Mouse (Mus musculus) lung, postnatal 0 days (tissue): ENCODE results near the gene Aqp3.

Source experiments
- CTCF ChIP-seq: IDR thresholded peaks from 2 replicates; pipeline ENCODE4 v1.5.1; 2016; ENCODE audit warnings: antibody characterized with exemption, mild to moderate bottlenecking
- EP300 ChIP-seq: IDR thresholded peaks from 2 replicates; pipeline ENCODE4 v1.6.1; 2016; ENCODE audit warnings: antibody characterized with exemption, mild to moderate bottlenecking, control low read depth

DNA sequence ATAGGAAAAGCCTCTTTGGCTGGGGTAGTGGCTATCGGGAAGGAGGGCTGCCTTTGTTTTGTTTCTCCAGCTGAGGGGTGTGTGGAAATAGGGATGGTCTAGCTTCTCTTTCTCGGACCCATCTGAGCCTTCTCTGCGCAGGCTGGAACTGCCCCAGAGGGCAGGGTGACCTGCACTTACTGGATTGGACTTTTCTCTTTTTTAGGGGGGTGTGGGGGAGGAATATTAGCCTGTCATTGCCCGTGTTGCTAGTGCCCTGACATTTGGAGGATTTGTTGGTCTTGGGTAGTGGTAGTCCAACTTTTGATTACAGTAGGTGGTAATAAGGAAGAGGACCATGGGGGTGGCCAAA is 38.4 kb upstream of the Aqp3 start:
- TF ChIP-seq CTCF (no peak), EP300 (no peak)
